Mouse (Mus musculus): ENCODE results near the gene Smco2. TPM values are rescaled to one million over a fixed set of nuclear protein-coding genes. Genes with fewer than 3 reads are reported as not detected.

The Smco2 gene
- total and polyA plus RNA-seq, 3 experiments = not detected

DNA sequence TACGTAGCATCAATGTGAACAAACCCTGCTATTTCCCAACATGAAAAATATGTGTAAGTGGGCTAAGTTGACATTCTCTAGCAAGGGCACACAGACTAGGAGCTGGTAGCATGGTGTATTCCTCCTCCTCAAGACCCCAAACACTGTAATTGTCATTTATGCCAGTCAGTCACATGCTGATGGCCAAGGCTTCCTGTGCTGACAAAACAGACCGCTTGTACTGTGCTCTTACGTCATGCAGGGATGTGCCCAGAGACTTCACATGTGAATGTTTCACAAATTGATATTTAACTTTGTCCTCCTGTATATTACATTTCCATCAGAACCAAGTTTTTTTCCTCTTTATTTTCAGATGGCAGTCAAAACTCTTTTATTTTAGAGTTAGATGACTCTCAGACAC is 67.5 kb downstream of the Smco2 start:
- peaks cover 0 to 14% of the 10 kb centered on the region in 2 experiments; a peak in 2 of 4 replicates for H3K36me3 ChIP-seq (ENCODE audit: control insufficient read depth in 1 of 2, insufficient read depth in 2 of 2, low read length in 2 of 2)
- H3K4me3 ChIP-seq (ENCODE audit: control insufficient read depth in 1 of 2, insufficient read depth in 1 of 2, low read depth in 2 of 2, low read length in 2 of 2) = no peak overlapping the region
- TF ChIP-seq MAX (IDR thresholded peaks at IDR 0.05; ENCODE audit: low read length) (no peak), JUND (IDR thresholded peaks at IDR 0.05; ENCODE audit: low read depth, low read length) (no peak), ZKSCAN1 (IDR thresholded peaks at IDR 0.05; ENCODE audit: low read depth, low read length) (no peak), ZMIZ1 (IDR thresholded peaks at IDR 0.05; ENCODE audit: low read depth, low read length) (no peak), EP300 (IDR thresholded peaks at IDR 0.05; ENCODE audit: low read depth in 1 of 2, low read length in 2 of 2) (no peak), SIN3A (IDR thresholded peaks at IDR 0.05; ENCODE audit: low read length) (no peak), ETS1 (IDR thresholded peaks at IDR 0.05; ENCODE audit: low read depth, low read length) (no peak), E2F4 (IDR thresholded peaks at IDR 0.05; ENCODE audit: borderline replicate concordance, low read depth, low read length) (no peak), MYC (IDR thresholded peaks at IDR 0.05; ENCODE audit: low read depth, low read length) (no peak), ZNF384 (IDR thresholded peaks at IDR 0.05; ENCODE audit: low read depth, low read length) (no peak)
- no peaks in the 10 kb centered on the region for H3K9me3 ChIP-seq (replicated peaks; ENCODE audit: insufficient read depth, low read length)
- no peak overlapping the region for H3K27ac ChIP-seq (ENCODE audit: control insufficient read depth, low read depth, low read length)
- no peak overlapping the region for H3K9ac ChIP-seq (ENCODE audit: control insufficient read depth, low read depth, low read length, poor library complexity, severe bottlenecking)
- no peaks in the 10 kb centered on the region for H3K79me2 ChIP-seq (ENCODE audit: control insufficient read depth, insufficient read depth, low read length, poor library complexity)
- peaks cover 3 to 9% of the 10 kb centered on the region in 2 experiments for H3K4me1 ChIP-seq (ENCODE audit: control insufficient read depth in 1 of 2, insufficient read depth in 2 of 2, low read length in 2 of 2)
- DNase-seq (ENCODE audit: low read depth, low spot score) = no peak
- H3K27me3 ChIP-seq (ENCODE audit: control insufficient read depth in 1 of 2, insufficient read depth in 2 of 2, low read length in 2 of 2) = no peaks in the 10 kb centered on the region

DNA sequence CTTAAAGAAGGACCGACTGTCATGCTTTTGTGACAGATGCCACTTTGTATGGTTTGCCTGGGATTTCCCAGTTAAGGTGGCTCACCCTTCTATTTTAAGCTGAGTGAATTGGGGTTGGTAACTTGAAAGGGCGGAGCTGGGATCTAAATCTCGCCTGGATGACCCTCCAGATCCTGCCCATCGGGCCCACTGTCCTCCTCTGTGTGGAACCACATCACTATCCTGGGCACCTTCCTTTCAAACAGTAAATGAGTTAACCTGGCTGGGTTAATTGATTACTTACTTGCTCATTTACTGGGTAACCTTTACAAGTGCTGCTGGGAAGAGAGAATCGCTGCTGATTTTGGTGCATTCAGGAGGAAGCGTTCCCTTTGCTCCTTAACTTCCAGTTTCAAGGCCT is 68.4 kb downstream of the Smco2 start:
- H3K79me2 ChIP-seq (ENCODE audit: control insufficient read depth, insufficient read depth, low read length, poor library complexity) = no peaks in the 10 kb centered on the region
- TF ChIP-seq MEF2A (IDR thresholded peaks at IDR 0.05; ENCODE audit: extremely low read depth, insufficient replicate concordance, low read depth, low read length, poor library complexity, severe bottlenecking) (no peak), POLR2A (IDR thresholded peaks at IDR 0.05; ENCODE audit: control insufficient read depth in 1 of 2, insufficient read depth in 1 of 2, low read depth in 1 of 2, low read length in 2 of 2, poor library complexity in 1 of 2) (no peak), MAX (IDR thresholded peaks at IDR 0.05; ENCODE audit: low read length) (no peak), EP300 (IDR thresholded peaks at IDR 0.05; ENCODE audit: low read depth in 1 of 2, low read length in 2 of 2) (no peak)
- H3K4me3 ChIP-seq (ENCODE audit: control insufficient read depth in 1 of 2, insufficient read depth in 1 of 2, low read depth in 2 of 2, low read length in 2 of 2) = no peak overlapping the region
- peaks cover 0 to 2% of the 10 kb centered on the region in 2 experiments; a peak in 2 of 4 replicates for H3K4me1 ChIP-seq (ENCODE audit: control insufficient read depth in 1 of 2, insufficient read depth in 2 of 2, low read length in 2 of 2)
- no peak for DNase-seq (ENCODE audit: low read depth, low spot score)
- no peaks in the 10 kb centered on the region for H3K27me3 ChIP-seq (ENCODE audit: control insufficient read depth in 1 of 2, insufficient read depth in 2 of 2, low read length in 2 of 2)
- H3K9me3 ChIP-seq (replicated peaks; ENCODE audit: insufficient read depth, low read length) = no peaks in the 10 kb centered on the region
- peaks cover 0 to 5% of the 10 kb centered on the region in 2 experiments; a peak in 2 of 4 replicates for H3K36me3 ChIP-seq (ENCODE audit: control insufficient read depth in 1 of 2, insufficient read depth in 2 of 2, low read length in 2 of 2)
- H3K27ac ChIP-seq (ENCODE audit: control insufficient read depth, low read depth, low read length) = no peak overlapping the region
- H3K9ac ChIP-seq (ENCODE audit: control insufficient read depth, low read depth, low read length, poor library complexity, severe bottlenecking) = no peak overlapping the region

Other genes starting within 250 kb of the Smco2 start
- gene Med21, start 207.6 kb upstream of the Smco2 start, total RNA-seq (2012; rRNA removed) = 79.5 and 83.7 TPM in 2 replicates
- 10 to 100 TPM in 1 of 2 experiments, not detected in 1; 56.7 TPM for gene Med21, start 207.6 kb upstream of the Smco2 start, polyA plus RNA-seq (2012; ENCODE audit: insufficient read depth in 1 of 2, insufficient read length in 2 of 2, low read depth in 1 of 2, low replicate concordance in 2 of 2, missing spikeins in 1 of 2)
- gene Tm7sf3, start 207.3 kb upstream of the Smco2 start, total RNA-seq (2012; rRNA removed) = 18.0 and 18.3 TPM in 2 replicates
- 10 to 100 TPM in 1 of 2 experiments, not detected in 1; 27.1 TPM for gene Tm7sf3, start 207.3 kb upstream of the Smco2 start, polyA plus RNA-seq (2012; ENCODE audit: insufficient read depth in 1 of 2, insufficient read length in 2 of 2, low read depth in 1 of 2, low replicate concordance in 2 of 2, missing spikeins in 1 of 2)
- 5.1 and 6.2 TPM in 2 replicates for gene Stk38l, start 125.1 kb upstream of the Smco2 start, total RNA-seq (2012; rRNA removed)
- gene Stk38l, start 125.1 kb upstream of the Smco2 start, polyA plus RNA-seq (2012; ENCODE audit: insufficient read depth in 1 of 2, insufficient read length in 2 of 2, low read depth in 1 of 2, low replicate concordance in 2 of 2, missing spikeins in 1 of 2) = 1 to 10 TPM in 1 of 2 experiments, not detected in 1; 9.2 TPM
- gene Arntl2, start 54.0 kb upstream of the Smco2 start, total RNA-seq (2012; rRNA removed) = 16.8 and 20.2 TPM in 2 replicates
- 10 to 100 TPM in 1 of 2 experiments, not detected in 1; 20.6 TPM for gene Arntl2, start 54.0 kb upstream of the Smco2 start, polyA plus RNA-seq (2012; ENCODE audit: insufficient read depth in 1 of 2, insufficient read length in 2 of 2, low read depth in 1 of 2, low replicate concordance in 2 of 2, missing spikeins in 1 of 2)
- gene Ppfibp1, start 38.4 kb downstream of the Smco2 start, total RNA-seq (2012; rRNA removed) = 12.2 and 13.8 TPM in 2 replicates
- gene Ppfibp1, start 38.4 kb downstream of the Smco2 start, polyA plus RNA-seq (2012; ENCODE audit: insufficient read depth in 1 of 2, insufficient read length in 2 of 2, low read depth in 1 of 2, low replicate concordance in 2 of 2, missing spikeins in 1 of 2) = 10 to 100 TPM in 1 of 2 experiments, not detected in 1; 14.6 TPM
- not detected in 2 replicates for gene 1700034J05Rik, start 104.3 kb downstream of the Smco2 start, total RNA-seq (2012; rRNA removed)
- not detected for gene 1700034J05Rik, start 104.3 kb downstream of the Smco2 start, polyA plus RNA-seq (2012; ENCODE audit: insufficient read depth in 1 of 2, insufficient read length in 2 of 2, low read depth in 1 of 2, low replicate concordance in 2 of 2, missing spikeins in 1 of 2)
- gene Rep15, start 182.5 kb downstream of the Smco2 start, total RNA-seq (2012; rRNA removed) = 0.31 and 0.36 TPM in 2 replicates
- under 1 TPM in 1 of 2 experiments, not detected in 1; 0.43 TPM for gene Rep15, start 182.5 kb downstream of the Smco2 start, polyA plus RNA-seq (2012; ENCODE audit: insufficient read depth in 1 of 2, insufficient read length in 2 of 2, low read depth in 1 of 2, low replicate concordance in 2 of 2, missing spikeins in 1 of 2)
- gene Mrps35, start 192.7 kb downstream of the Smco2 start, total RNA-seq (2012; rRNA removed) = 97.0 and 99.0 TPM in 2 replicates
- 100 to 1,000 TPM in 1 of 2 experiments, not detected in 1; 148 TPM for gene Mrps35, start 192.7 kb downstream of the Smco2 start, polyA plus RNA-seq (2012; ENCODE audit: insufficient read depth in 1 of 2, insufficient read length in 2 of 2, low read depth in 1 of 2, low replicate concordance in 2 of 2, missing spikeins in 1 of 2)
- gene Mansc4, start 236.9 kb downstream of the Smco2 start, total RNA-seq (2012; rRNA removed) = not detected in 2 replicates
- under 1 TPM in 1 of 2 experiments, not detected in 1; 0.21 TPM for gene Mansc4, start 236.9 kb downstream of the Smco2 start, polyA plus RNA-seq (2012; ENCODE audit: insufficient read depth in 1 of 2, insufficient read length in 2 of 2, low read depth in 1 of 2, low replicate concordance in 2 of 2, missing spikeins in 1 of 2)
- gene Klhl42, start 241.3 kb downstream of the Smco2 start, total RNA-seq (2012; rRNA removed) = 7.3 and 10.9 TPM in 2 replicates
- gene Klhl42, start 241.3 kb downstream of the Smco2 start, polyA plus RNA-seq (2012; ENCODE audit: insufficient read depth in 1 of 2, insufficient read length in 2 of 2, low read depth in 1 of 2, low replicate concordance in 2 of 2, missing spikeins in 1 of 2) = 1 to 10 TPM in 1 of 2 experiments, not detected in 1; 8.2 TPM